Mouse (Mus musculus): ENCODE data around the gene Gpr15. TPM values are rescaled to one million over a fixed set of nuclear protein-coding genes. Genes with fewer than 3 reads are reported as not detected.

The Gpr15 gene
- polyA plus RNA-seq (2014; fragmentation: Nextera tagmentation; extraction: Ambion mirVana): not detected in 2 replicates

- Histone ChIP-seq H3K9me3 (ENCODE audit: control insufficient read depth, low read length) (no peaks in the 10 kb centered on the region), H3K36me3 (ENCODE audit: control insufficient read depth, insufficient read depth, low read length) (no peaks in the 10 kb centered on the region), H3K27ac (ENCODE audit: low read depth, low read length) (no peak within 1 kb of the TSS), H3K4me1 (replicated peaks; ENCODE audit: control insufficient read depth, insufficient read depth, low read length) (no peaks in the 10 kb centered on the region), H3K4me3 (ENCODE audit: low read depth, low read length) (no peak within 1 kb of the TSS), H3K27me3 (replicated peaks; ENCODE audit: control insufficient read depth, insufficient read depth, low read length) (no peaks in the 10 kb centered on the region), H3K4me2 (no peak within 1 kb of the TSS), H3K9ac (ENCODE audit: low read depth, low read length) (no peak within 1 kb of the TSS)
- no peak for DNase-seq (ENCODE audit: low spot score)
- WGBS: 81% methylated on average over 7 of the region's 7 CpGs
- ATAC-seq (replicated peaks; ENCODE audit: low FRiP score): no peak
Observed at GRCm38 (mm10) chr16:58718666-58719120, at the start of gene Gpr15. TSS of gene Gpr15 (minus strand) at chr16:58719070.

- Histone ChIP-seq H3K27me3 (replicated peaks; ENCODE audit: control insufficient read depth, insufficient read depth, low read length) (no peaks in the 10 kb centered on the region), H3K4me3 (ENCODE audit: low read depth, low read length) (no peak within 1 kb of the TSS), H3K4me2 (no peak within 1 kb of the TSS), H3K27ac (ENCODE audit: low read depth, low read length) (no peak within 1 kb of the TSS), H3K4me1 (replicated peaks; ENCODE audit: control insufficient read depth, insufficient read depth, low read length) (no peaks in the 10 kb centered on the region), H3K36me3 (ENCODE audit: control insufficient read depth, insufficient read depth, low read length) (no peaks in the 10 kb centered on the region), H3K9me3 (ENCODE audit: control insufficient read depth, low read length) (no peaks in the 10 kb centered on the region), H3K9ac (ENCODE audit: low read depth, low read length) (no peak within 1 kb of the TSS)
- DNase-seq (ENCODE audit: low spot score) (no peak), ATAC-seq (replicated peaks; ENCODE audit: low FRiP score) (no peak)
- 68% methylated on average over 1 of the region's 1 CpGs for WGBS
Observed at GRCm38 (mm10) chr16:58763076-58763475, 44.2 kb upstream of the Gpr15 start, which contains the start of gene Olfr172. TSS of gene Olfr172 (minus strand) at chr16:58763176.

- H3K27me3 ChIP-seq (replicated peaks; ENCODE audit: control insufficient read depth, insufficient read depth, low read length): no peaks in the 10 kb centered on the region
- DNase-seq (ENCODE audit: low spot score): no peak
- no peaks in the 10 kb centered on the region for H3K36me3 ChIP-seq (ENCODE audit: control insufficient read depth, insufficient read depth, low read length)
- no peak overlapping the region for H3K4me2 ChIP-seq
- no peak overlapping the region for H3K4me3 ChIP-seq (ENCODE audit: low read depth, low read length)
- H3K9me3 ChIP-seq (ENCODE audit: control insufficient read depth, low read length): no peaks in the 10 kb centered on the region
- ATAC-seq (replicated peaks; ENCODE audit: low FRiP score): no peak
- no peak overlapping the region for H3K27ac ChIP-seq (ENCODE audit: low read depth, low read length)
- no peaks in the 10 kb centered on the region for H3K4me1 ChIP-seq (replicated peaks; ENCODE audit: control insufficient read depth, insufficient read depth, low read length)
- no peak overlapping the region for H3K9ac ChIP-seq (ENCODE audit: low read depth, low read length)
Observed at GRCm38 (mm10) chr16:58756191-58756590, 37.3 kb upstream of the Gpr15 start.

GRCm38 (mm10) chr16:58751314-58751713 is 32.4 kb upstream of the Gpr15 start:
- H3K27me3 ChIP-seq (replicated peaks; ENCODE audit: control insufficient read depth, insufficient read depth, low read length): no peaks in the 10 kb centered on the region
- no peaks in the 10 kb centered on the region for H3K4me1 ChIP-seq (replicated peaks; ENCODE audit: control insufficient read depth, insufficient read depth, low read length)
- no peak overlapping the region for H3K4me2 ChIP-seq
- DNase-seq (ENCODE audit: low spot score): no peak
- 31% methylated on average over 1 of the region's 1 CpGs for WGBS
- H3K9me3 ChIP-seq (ENCODE audit: control insufficient read depth, low read length): no peaks in the 10 kb centered on the region
- H3K27ac ChIP-seq (ENCODE audit: low read depth, low read length): no peak overlapping the region
- ATAC-seq (replicated peaks; ENCODE audit: low FRiP score): no peak; the same call in 1 of the 2 replicates
- no peak overlapping the region for H3K4me3 ChIP-seq (ENCODE audit: low read depth, low read length)
- H3K9ac ChIP-seq (ENCODE audit: low read depth, low read length): no peak overlapping the region
- no peaks in the 10 kb centered on the region for H3K36me3 ChIP-seq (ENCODE audit: control insufficient read depth, insufficient read depth, low read length)

GRCm38 (mm10) chr16:58746715-58747114 is 27.8 kb upstream of the Gpr15 start:
- 58% methylated on average over 4 of the region's 4 CpGs for WGBS
- no peaks in the 10 kb centered on the region for H3K4me1 ChIP-seq (replicated peaks; ENCODE audit: control insufficient read depth, insufficient read depth, low read length)
- no peaks in the 10 kb centered on the region for H3K36me3 ChIP-seq (ENCODE audit: control insufficient read depth, insufficient read depth, low read length)
- H3K9me3 ChIP-seq (ENCODE audit: control insufficient read depth, low read length): no peaks in the 10 kb centered on the region
- no peak for ATAC-seq (replicated peaks; ENCODE audit: low FRiP score)
- H3K9ac ChIP-seq (ENCODE audit: low read depth, low read length): no peak overlapping the region
- H3K4me2 ChIP-seq: no peak overlapping the region
- H3K4me3 ChIP-seq (ENCODE audit: low read depth, low read length): no peak overlapping the region
- DNase-seq (ENCODE audit: low spot score): no peak
- no peaks in the 10 kb centered on the region for H3K27me3 ChIP-seq (replicated peaks; ENCODE audit: control insufficient read depth, insufficient read depth, low read length)
- no peak overlapping the region for H3K27ac ChIP-seq (ENCODE audit: low read depth, low read length)

- ATAC-seq (replicated peaks; ENCODE audit: low FRiP score) (no peak), DNase-seq (ENCODE audit: low spot score) (no peak)
- no peaks in the 10 kb centered on the region for H3K36me3 ChIP-seq (ENCODE audit: control insufficient read depth, insufficient read depth, low read length)
- no peaks in the 10 kb centered on the region for H3K27me3 ChIP-seq (replicated peaks; ENCODE audit: control insufficient read depth, insufficient read depth, low read length)
- no peak overlapping the region for H3K4me3 ChIP-seq (ENCODE audit: low read depth, low read length)
- H3K27ac ChIP-seq (ENCODE audit: low read depth, low read length): no peak overlapping the region
- no peaks in the 10 kb centered on the region for H3K9me3 ChIP-seq (ENCODE audit: control insufficient read depth, low read length)
- 83% methylated on average over 5 of the region's 5 CpGs for WGBS
- no peak overlapping the region for H3K4me2 ChIP-seq
- H3K9ac ChIP-seq (ENCODE audit: low read depth, low read length): no peak overlapping the region
- H3K4me1 ChIP-seq (replicated peaks; ENCODE audit: control insufficient read depth, insufficient read depth, low read length): 0 out of 2 replicates have a peak, but pooled peaks cover 3% of the 10 kb centered on the region
Observed at GRCm38 (mm10) chr16:58740751-58741150, 21.9 kb upstream of the Gpr15 start.

GRCm38 (mm10) chr16:58738800-58739199 is 19.9 kb upstream of the Gpr15 start:
- Histone ChIP-seq H3K36me3 (ENCODE audit: control insufficient read depth, insufficient read depth, low read length) (no peaks in the 10 kb centered on the region), H3K4me2 (no peak overlapping the region), H3K9ac (ENCODE audit: low read depth, low read length) (no peak overlapping the region), H3K4me3 (ENCODE audit: low read depth, low read length) (no peak overlapping the region), H3K27ac (ENCODE audit: low read depth, low read length) (no peak overlapping the region), H3K4me1 (replicated peaks; ENCODE audit: control insufficient read depth, insufficient read depth, low read length) (0 out of 2 replicates have a peak, but pooled peaks cover 3% of the 10 kb centered on the region), H3K9me3 (ENCODE audit: control insufficient read depth, low read length) (no peaks in the 10 kb centered on the region), H3K27me3 (replicated peaks; ENCODE audit: control insufficient read depth, insufficient read depth, low read length) (no peaks in the 10 kb centered on the region)
- ATAC-seq (replicated peaks; ENCODE audit: low FRiP score) (peak; percentile 41; the same call in 1 of the 2 replicates), DNase-seq (ENCODE audit: low spot score) (no peak)
- WGBS: 78% methylated on average over 1 of the region's 1 CpGs

GRCm38 (mm10) chr16:58738205-58738604 is 19.3 kb upstream of the Gpr15 start:
- WGBS: 70% methylated on average over 4 of the region's 4 CpGs

GRCm38 (mm10) chr16:58728176-58728671 is 9.4 kb upstream of the Gpr15 start:
- under 1% methylated on average over 23 of the region's 31 CpGs for WGBS
- peak overlapping the region; percentile 73 for H3K4me3 ChIP-seq (ENCODE audit: low read depth, low read length)
- peak; percentile 88 for ATAC-seq (replicated peaks; ENCODE audit: low FRiP score)

More at GRCm38 (mm10) chr16:58738205-58738604, 19.3 kb upstream of the Gpr15 start:
- Histone ChIP-seq H3K36me3 (ENCODE audit: control insufficient read depth, insufficient read depth, low read length) (peaks cover under 1% of the 10 kb centered on the region; the same call in 1 of the 2 replicates), H3K4me3 (ENCODE audit: low read depth, low read length) (no peak overlapping the region), H3K9ac (ENCODE audit: low read depth, low read length) (no peak overlapping the region), H3K27ac (ENCODE audit: low read depth, low read length) (no peak overlapping the region), H3K9me3 (ENCODE audit: control insufficient read depth, low read length) (no peaks in the 10 kb centered on the region), H3K27me3 (replicated peaks; ENCODE audit: control insufficient read depth, insufficient read depth, low read length) (no peaks in the 10 kb centered on the region), H3K4me1 (replicated peaks; ENCODE audit: control insufficient read depth, insufficient read depth, low read length) (0 out of 2 replicates have a peak, but pooled peaks cover 3% of the 10 kb centered on the region), H3K4me2 (no peak overlapping the region)
- ATAC-seq (replicated peaks; ENCODE audit: low FRiP score): no peak
- no peak for DNase-seq (ENCODE audit: low spot score)

More at GRCm38 (mm10) chr16:58728176-58728671, 9.4 kb upstream of the Gpr15 start:
- peak overlapping the region; percentile 63; the same call in 1 of the 2 replicates for H3K27ac ChIP-seq (ENCODE audit: low read depth, low read length)
- H3K27me3 ChIP-seq (replicated peaks; ENCODE audit: control insufficient read depth, insufficient read depth, low read length): no peaks in the 10 kb centered on the region
- DNase-seq (ENCODE audit: low spot score): no peak
- H3K9ac ChIP-seq (ENCODE audit: low read depth, low read length): peak overlapping the region; percentile 72
- H3K4me1 ChIP-seq (replicated peaks; ENCODE audit: control insufficient read depth, insufficient read depth, low read length): peaks cover 4% of the 10 kb centered on the region; the same call in 1 of the 2 replicates
- peak overlapping the region; percentile 77 for H3K4me2 ChIP-seq
- H3K36me3 ChIP-seq (ENCODE audit: control insufficient read depth, insufficient read depth, low read length): peaks cover 23% of the 10 kb centered on the region
- no peaks in the 10 kb centered on the region for H3K9me3 ChIP-seq (ENCODE audit: control insufficient read depth, low read length)
